Mouse (Mus musculus) liver, adult 2 months (tissue): ENCODE measurements at regions not wholly inside any gene's neighbourhood (a gene's known extent, or its start where the extent isn't known, plus 50 kb on each side); places are given as distances from the start of the nearest gene placed in this dataset.

ENCODE experiments used
- CTCF ChIP-seq: fragments of 200-500 bp; IDR thresholded peaks from 2 replicates; pipeline ENCODE4 v1.5.1; 2011; ENCODE audit warnings: low read depth, low read length, control low read depth
- POLR2A ChIP-seq: fragments of 200-500 bp; IDR thresholded peaks from 2 replicates; pipeline ENCODE4 v1.6.1; 2011; ENCODE audit warnings: low read length, control low read depth; ENCODE audit not compliant: insufficient read depth; ENCODE audit errors: extremely low read depth

- TF ChIP-seq CTCF (no peak), POLR2A (no peak)
Measured at GRCm38 (mm10) chr4:9147732-9148131, 908.9 kb upstream of the Car8 start.
